Mouse (Mus musculus): ENCODE data around the gene Spg20. TPM values are rescaled to one million over a fixed set of nuclear protein-coding genes. Genes with fewer than 3 reads are reported as not detected.
A peak's percentile ranks its signal among the peaks of the same experiment; 100 is the strongest.

Gene Spg20
- polyA plus RNA-seq, 1 experiment from 2014 or later: 49.6 TPM

DNA sequence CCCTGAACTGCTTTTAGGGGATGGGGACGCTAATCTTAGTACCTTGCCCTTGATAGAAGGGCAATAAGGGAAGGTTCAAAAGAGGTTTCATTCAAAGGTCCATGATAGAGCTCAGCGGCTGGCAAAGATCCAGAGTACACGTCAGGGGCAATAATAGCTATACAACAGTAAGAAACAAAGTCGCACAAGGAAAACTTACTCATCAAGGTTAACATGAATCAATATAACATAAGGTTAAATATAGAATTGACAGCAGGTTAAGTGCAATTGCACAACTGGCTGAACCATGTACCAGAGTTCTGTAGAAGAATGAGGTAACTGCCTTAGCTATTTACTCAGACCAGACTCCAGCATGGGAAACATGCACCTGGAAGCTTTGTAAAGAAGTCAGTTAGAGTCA, 22.6 kb upstream of the Spg20 start:
- H3K36me3 ChIP-seq (ENCODE audit: control insufficient read depth, insufficient read depth, low read length): no peaks in the 10 kb centered on the region
- no peak for ATAC-seq (ENCODE audit: low FRiP score)
- H3K4me1 ChIP-seq (replicated peaks; ENCODE audit: control insufficient read depth, insufficient read depth, low read length): no peaks in the 10 kb centered on the region
- H3K9ac ChIP-seq (ENCODE audit: low read depth, low read length): no peak overlapping the region
- no peak overlapping the region for H3K27ac ChIP-seq (ENCODE audit: low read depth, low read length)
- no peak for DNase-seq (ENCODE audit: low spot score)
- WGBS: 83% methylated on average over 4 of the region's 4 CpGs
- H3K27me3 ChIP-seq (ENCODE audit: control insufficient read depth, insufficient read depth, low read length): no peaks in the 10 kb centered on the region
- H3K9me3 ChIP-seq (ENCODE audit: control insufficient read depth, low read length): no peaks in the 10 kb centered on the region
- H3K4me3 ChIP-seq (ENCODE audit: low read depth, low read length): no peak overlapping the region
- no peak overlapping the region for H3K4me2 ChIP-seq (replicated peaks; ENCODE audit: low read depth, low read length)

DNA sequence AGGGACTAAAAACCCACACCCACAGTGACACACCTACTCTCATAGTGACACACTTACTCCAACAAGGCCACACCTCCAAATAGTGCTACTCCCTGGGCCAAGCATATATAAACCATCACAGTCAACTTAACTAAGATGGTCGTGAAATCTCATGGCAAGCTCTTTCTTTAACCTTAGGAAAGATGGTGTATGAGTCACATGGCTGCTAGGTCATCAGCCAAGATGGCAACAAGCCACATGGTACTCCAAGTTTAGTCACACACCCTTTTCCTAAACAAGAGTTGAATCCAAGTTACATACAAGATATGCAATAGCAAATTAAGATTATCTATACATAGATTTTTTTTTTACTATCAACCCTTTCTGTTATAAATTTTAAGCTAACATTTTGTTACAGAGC, 18.7 kb upstream of the Spg20 start:
- Histone ChIP-seq H3K9ac (ENCODE audit: low read depth, low read length) (no peak overlapping the region), H3K4me2 (replicated peaks; ENCODE audit: low read depth, low read length) (no peak overlapping the region), H3K27me3 (ENCODE audit: control insufficient read depth, insufficient read depth, low read length) (no peaks in the 10 kb centered on the region), H3K27ac (ENCODE audit: low read depth, low read length) (no peak overlapping the region), H3K36me3 (ENCODE audit: control insufficient read depth, insufficient read depth, low read length) (no peaks in the 10 kb centered on the region), H3K9me3 (ENCODE audit: control insufficient read depth, low read length) (no peaks in the 10 kb centered on the region), H3K4me1 (replicated peaks; ENCODE audit: control insufficient read depth, insufficient read depth, low read length) (no peaks in the 10 kb centered on the region), H3K4me3 (ENCODE audit: low read depth, low read length) (no peak overlapping the region)
- DNase-seq (ENCODE audit: low spot score) (no peak), ATAC-seq (ENCODE audit: low FRiP score) (no peak)
- WGBS: 84% methylated on average over 1 of the region's 1 CpGs

DNA sequence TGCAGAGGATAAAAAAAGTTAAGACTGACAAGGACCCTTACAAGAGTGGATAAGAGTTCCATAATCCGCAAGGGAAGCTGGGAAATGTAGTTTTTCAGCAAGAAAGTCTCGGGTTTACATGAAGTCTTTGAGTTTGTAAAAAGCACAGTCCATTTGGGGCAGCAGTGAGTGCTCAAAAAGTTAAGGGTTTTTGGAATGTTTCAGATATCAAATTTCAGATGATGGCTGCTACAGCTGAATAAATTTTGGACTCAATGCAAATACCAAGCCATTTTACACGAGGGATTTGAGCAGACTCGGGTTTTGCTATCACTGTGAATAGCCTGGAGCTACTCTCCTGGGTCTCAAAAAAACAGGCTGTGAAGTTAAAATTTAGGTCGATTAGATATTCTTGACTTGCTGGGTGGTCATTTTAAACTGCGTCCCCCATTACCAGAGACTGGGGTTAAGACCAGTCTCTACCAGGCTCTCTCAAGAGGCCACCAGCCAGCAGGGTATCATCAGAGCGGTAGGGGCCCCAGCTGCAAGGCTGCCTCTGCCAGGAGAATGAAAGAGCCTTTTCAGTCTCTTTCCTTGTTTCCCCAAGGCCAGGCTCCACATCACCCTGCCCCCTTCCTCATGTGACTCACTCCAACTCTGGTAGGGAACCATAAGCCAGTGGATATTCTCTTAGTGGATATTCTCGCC, 15.8 kb upstream of the Spg20 start:
- Histone ChIP-seq H3K27ac (ENCODE audit: low read depth, low read length) (peak overlapping the region; percentile 62), H3K27me3 (ENCODE audit: control insufficient read depth, insufficient read depth, low read length) (no peaks in the 10 kb centered on the region), H3K4me2 (replicated peaks; ENCODE audit: low read depth, low read length) (no peak overlapping the region), H3K36me3 (ENCODE audit: control insufficient read depth, insufficient read depth, low read length) (no peaks in the 10 kb centered on the region), H3K9me3 (ENCODE audit: control insufficient read depth, low read length) (no peaks in the 10 kb centered on the region), H3K4me3 (ENCODE audit: low read depth, low read length) (no peak overlapping the region), H3K4me1 (replicated peaks; ENCODE audit: control insufficient read depth, insufficient read depth, low read length) (no peaks in the 10 kb centered on the region), H3K9ac (ENCODE audit: low read depth, low read length) (no peak overlapping the region)
- peak; percentile 56 for DNase-seq (ENCODE audit: low spot score)
- WGBS: 24% methylated on average over 8 of the region's 8 CpGs
- ATAC-seq (ENCODE audit: low FRiP score): peak; percentile 76

DNA sequence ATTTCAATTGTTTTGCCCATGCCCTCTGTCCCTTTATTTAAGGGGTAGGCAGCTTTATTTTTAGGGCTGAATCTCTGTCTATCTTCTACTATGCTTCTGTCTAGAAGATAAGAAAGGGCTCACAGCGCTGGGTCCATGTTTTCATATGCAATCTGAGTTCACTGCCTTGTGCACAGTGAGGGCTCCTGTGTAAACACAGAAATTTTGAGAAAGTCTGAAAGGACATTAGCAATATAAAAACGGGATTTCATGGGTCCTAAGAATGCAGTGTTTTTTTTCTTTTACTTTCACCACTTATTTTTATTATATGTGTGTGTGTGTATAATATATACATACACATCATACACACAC, 15.3 kb upstream of the Spg20 start:
- H3K4me3 ChIP-seq (ENCODE audit: low read depth, low read length): no peak overlapping the region
- no peaks in the 10 kb centered on the region for H3K36me3 ChIP-seq (ENCODE audit: control insufficient read depth, insufficient read depth, low read length)
- no peaks in the 10 kb centered on the region for H3K9me3 ChIP-seq (ENCODE audit: control insufficient read depth, low read length)
- 64% methylated on average over 2 of the region's 2 CpGs for WGBS
- no peak overlapping the region for H3K4me2 ChIP-seq (replicated peaks; ENCODE audit: low read depth, low read length)
- H3K9ac ChIP-seq (ENCODE audit: low read depth, low read length): no peak overlapping the region
- H3K4me1 ChIP-seq (replicated peaks; ENCODE audit: control insufficient read depth, insufficient read depth, low read length): no peaks in the 10 kb centered on the region
- ATAC-seq (ENCODE audit: low FRiP score) (peak; percentile 23; the same call in 1 of the 2 replicates), DNase-seq (ENCODE audit: low spot score) (no peak)
- H3K27ac ChIP-seq (ENCODE audit: low read depth, low read length): peak overlapping the region; percentile 62
- no peaks in the 10 kb centered on the region for H3K27me3 ChIP-seq (ENCODE audit: control insufficient read depth, insufficient read depth, low read length)

- Histone ChIP-seq H3K4me2 (replicated peaks; ENCODE audit: low read depth, low read length) (no peak overlapping the region), H3K9me3 (ENCODE audit: control insufficient read depth, low read length) (no peaks in the 10 kb centered on the region), H3K4me3 (ENCODE audit: low read depth, low read length) (no peak overlapping the region), H3K36me3 (ENCODE audit: control insufficient read depth, insufficient read depth, low read length) (no peaks in the 10 kb centered on the region), H3K9ac (ENCODE audit: low read depth, low read length) (no peak overlapping the region), H3K4me1 (replicated peaks; ENCODE audit: control insufficient read depth, insufficient read depth, low read length) (no peaks in the 10 kb centered on the region), H3K27ac (ENCODE audit: low read depth, low read length) (no peak overlapping the region), H3K27me3 (ENCODE audit: control insufficient read depth, insufficient read depth, low read length) (no peaks in the 10 kb centered on the region)
- WGBS: 82% methylated on average over 2 of the region's 2 CpGs
- no peak for ATAC-seq (ENCODE audit: low FRiP score)
- DNase-seq (ENCODE audit: low spot score): no peak
Observed at GRCm38 (mm10) chr3:55097186-55097585, 14.7 kb upstream of the Spg20 start.

DNA sequence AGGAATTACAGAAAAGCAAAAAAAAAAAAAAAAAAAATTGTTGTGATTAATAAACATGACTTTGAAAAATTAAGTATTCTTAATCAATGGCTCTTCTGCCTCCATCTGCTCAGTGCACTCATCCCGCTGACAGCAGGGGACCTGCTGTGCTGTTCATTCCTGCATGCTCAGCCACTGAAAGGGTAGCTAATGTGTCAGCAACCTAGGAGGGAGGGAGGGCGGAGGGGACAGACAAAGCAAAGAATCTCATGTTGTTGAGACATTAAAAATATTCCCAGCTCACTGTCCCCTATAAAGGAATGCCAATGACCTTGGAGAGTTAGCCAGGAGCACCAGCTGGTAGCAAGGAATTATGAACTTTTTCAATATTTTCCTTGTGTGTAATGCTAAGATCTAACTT, 13.9 kb upstream of the Spg20 start:
- Histone ChIP-seq H3K27me3 (ENCODE audit: control insufficient read depth, insufficient read depth, low read length) (no peaks in the 10 kb centered on the region), H3K36me3 (ENCODE audit: control insufficient read depth, insufficient read depth, low read length) (no peaks in the 10 kb centered on the region), H3K4me1 (replicated peaks; ENCODE audit: control insufficient read depth, insufficient read depth, low read length) (no peaks in the 10 kb centered on the region), H3K4me3 (ENCODE audit: low read depth, low read length) (no peak overlapping the region), H3K9ac (ENCODE audit: low read depth, low read length) (no peak overlapping the region), H3K27ac (ENCODE audit: low read depth, low read length) (no peak overlapping the region), H3K9me3 (ENCODE audit: control insufficient read depth, low read length) (no peaks in the 10 kb centered on the region), H3K4me2 (replicated peaks; ENCODE audit: low read depth, low read length) (no peak overlapping the region)
- ATAC-seq (ENCODE audit: low FRiP score): peak; percentile 88
- WGBS: 29% methylated on average over 2 of the region's 2 CpGs
- DNase-seq (ENCODE audit: low spot score): peak; percentile 33

DNA sequence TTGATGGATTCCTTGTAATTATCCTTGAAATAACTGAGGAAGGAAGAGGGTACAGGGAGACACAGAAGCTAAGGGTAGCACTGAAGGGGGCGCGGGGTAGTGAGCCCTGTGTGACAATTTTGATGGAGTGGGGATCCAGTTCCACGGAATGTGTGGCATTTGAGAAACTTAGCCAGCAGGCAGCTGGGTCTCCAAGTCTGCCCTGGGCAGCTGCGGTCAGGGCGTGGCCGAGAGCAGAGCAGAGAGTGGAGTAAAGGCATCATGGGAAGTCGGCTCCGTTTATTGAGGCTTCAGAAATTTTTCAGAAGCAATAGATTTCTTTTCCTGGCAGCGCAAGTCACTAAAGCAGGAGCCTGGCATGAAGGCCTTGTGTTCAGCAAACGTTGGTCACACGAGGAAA, 12.9 kb upstream of the Spg20 start:
- no peak overlapping the region for H3K4me3 ChIP-seq (ENCODE audit: low read depth, low read length)
- DNase-seq (ENCODE audit: low spot score) (no peak), ATAC-seq (ENCODE audit: low FRiP score) (no peak)
- no peaks in the 10 kb centered on the region for H3K4me1 ChIP-seq (replicated peaks; ENCODE audit: control insufficient read depth, insufficient read depth, low read length)
- H3K36me3 ChIP-seq (ENCODE audit: control insufficient read depth, insufficient read depth, low read length): no peaks in the 10 kb centered on the region
- no peak overlapping the region for H3K9ac ChIP-seq (ENCODE audit: low read depth, low read length)
- no peak overlapping the region for H3K27ac ChIP-seq (ENCODE audit: low read depth, low read length)
- 75% methylated on average over 11 of the region's 11 CpGs for WGBS
- no peaks in the 10 kb centered on the region for H3K27me3 ChIP-seq (ENCODE audit: control insufficient read depth, insufficient read depth, low read length)
- no peaks in the 10 kb centered on the region for H3K9me3 ChIP-seq (ENCODE audit: control insufficient read depth, low read length)
- H3K4me2 ChIP-seq (replicated peaks; ENCODE audit: low read depth, low read length): no peak overlapping the region

GRCm38 (mm10) chr3:55101092-55101491, 10.8 kb upstream of the Spg20 start:
- H3K9me3 ChIP-seq (ENCODE audit: control insufficient read depth, low read length): no peaks in the 10 kb centered on the region
- no peak for ATAC-seq (ENCODE audit: low FRiP score)
- H3K4me1 ChIP-seq (replicated peaks; ENCODE audit: control insufficient read depth, insufficient read depth, low read length): no peaks in the 10 kb centered on the region
- H3K36me3 ChIP-seq (ENCODE audit: control insufficient read depth, insufficient read depth, low read length): no peaks in the 10 kb centered on the region
- no peak overlapping the region for H3K9ac ChIP-seq (ENCODE audit: low read depth, low read length)
- H3K27ac ChIP-seq (ENCODE audit: low read depth, low read length): no peak overlapping the region
- no peak overlapping the region for H3K4me2 ChIP-seq (replicated peaks; ENCODE audit: low read depth, low read length)
- H3K4me3 ChIP-seq (ENCODE audit: low read depth, low read length): no peak overlapping the region
- H3K27me3 ChIP-seq (ENCODE audit: control insufficient read depth, insufficient read depth, low read length): no peaks in the 10 kb centered on the region
- no peak for DNase-seq (ENCODE audit: low spot score)

DNA sequence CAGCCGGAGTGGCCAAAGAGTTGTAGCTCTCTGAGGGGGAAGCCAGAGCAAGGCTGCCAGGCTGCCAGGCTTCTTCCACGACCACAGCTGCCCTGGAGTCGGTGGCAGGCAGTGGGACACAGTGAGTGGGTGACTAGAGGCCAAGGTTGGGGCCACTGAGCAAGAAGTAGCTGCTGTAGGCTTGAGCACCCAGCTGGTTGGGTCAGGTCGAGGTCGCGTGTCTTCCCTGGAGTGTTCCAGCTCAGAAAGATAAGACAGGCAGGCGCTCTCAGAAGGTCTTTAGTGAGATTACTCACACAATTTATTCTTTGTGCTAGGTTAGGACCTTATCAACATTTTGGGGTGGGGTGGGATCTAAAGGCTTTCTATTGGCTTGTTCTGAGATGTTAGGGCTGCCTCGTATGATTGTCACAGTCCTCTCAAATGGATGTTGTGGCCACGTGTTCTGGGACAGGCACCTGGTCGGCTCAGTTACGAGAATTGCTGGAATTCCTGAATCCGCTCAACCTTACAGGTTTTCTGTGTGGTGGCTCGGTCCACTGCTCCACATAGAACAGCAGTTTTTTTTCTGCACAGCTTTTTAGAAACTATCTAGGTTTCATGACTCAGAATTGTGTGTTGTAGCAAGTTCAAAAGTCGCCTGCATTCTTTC, 6.4 kb upstream of the Spg20 start:
- Histone ChIP-seq H3K27ac (ENCODE audit: low read depth, low read length) (no peak overlapping the region), H3K4me2 (replicated peaks; ENCODE audit: low read depth, low read length) (no peak overlapping the region), H3K4me3 (ENCODE audit: low read depth, low read length) (no peak overlapping the region), H3K9me3 (ENCODE audit: control insufficient read depth, low read length) (no peaks in the 10 kb centered on the region), H3K27me3 (ENCODE audit: control insufficient read depth, insufficient read depth, low read length) (no peaks in the 10 kb centered on the region), H3K9ac (ENCODE audit: low read depth, low read length) (no peak overlapping the region), H3K36me3 (ENCODE audit: control insufficient read depth, insufficient read depth, low read length) (no peaks in the 10 kb centered on the region), H3K4me1 (replicated peaks; ENCODE audit: control insufficient read depth, insufficient read depth, low read length) (no peaks in the 10 kb centered on the region)
- DNase-seq (ENCODE audit: low spot score) (no peak), ATAC-seq (ENCODE audit: low FRiP score) (no peak)
- 85% methylated on average over 14 of the region's 14 CpGs for WGBS

Data from hindbrain, embryonic 11.5 days (tissue).